Mouse (Mus musculus): ENCODE measurements around the gene Fam57b. TPM values are rescaled to one million over a fixed set of nuclear protein-coding genes. Genes with fewer than 3 reads are reported as not detected.

Fam57b gene
- total and polyA plus RNA-seq, 3 experiments = 0.02 to 0.05 TPM; not detected in 1

DNA sequence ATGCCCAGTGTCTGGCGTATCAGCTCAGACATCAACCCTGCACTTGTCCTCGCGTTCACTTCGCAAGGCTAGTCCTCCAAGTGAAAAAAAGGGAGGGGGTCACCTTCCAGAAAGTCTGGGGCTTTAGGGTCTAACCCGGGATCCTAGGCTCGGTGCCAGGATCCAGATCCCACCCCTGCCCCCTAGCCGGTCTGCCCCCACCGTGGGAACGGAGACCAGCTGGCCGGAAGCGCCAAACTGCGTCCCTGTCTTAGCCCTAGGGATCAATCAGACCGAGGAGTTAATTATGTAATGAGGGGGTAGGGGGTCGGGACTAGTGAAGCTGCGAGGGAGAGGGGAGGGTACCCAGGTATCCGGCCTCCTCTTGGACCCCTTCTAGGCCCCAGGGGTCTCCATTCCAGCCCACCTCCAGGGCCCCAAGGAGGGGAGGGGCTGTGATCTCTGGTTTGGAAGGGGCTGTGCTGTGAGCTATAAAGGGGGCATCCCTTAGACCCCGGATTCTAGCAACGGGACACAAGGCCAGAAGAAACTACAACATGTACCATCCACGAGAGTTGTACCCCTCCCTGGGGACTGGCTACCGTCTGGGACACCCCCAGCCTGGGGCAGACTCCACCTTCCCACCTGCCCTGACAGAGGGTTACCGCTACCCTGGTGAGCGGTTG is 16.4 kb upstream of the Fam57b start, which contains the start of gene Tbx6:
TSS of gene Tbx6 (plus strand) at position 513 of the 665 bp plus-strand sequence.
- peaks cover 68% of the 10 kb centered on the region for H3K4me1 ChIP-seq (ENCODE audit: insufficient read depth, low read depth, low read length)
- DNase-seq (ENCODE audit: low spot score) (no peak), ATAC-seq (ENCODE audit: extremely low read depth, insufficient number of reproducible peaks, low FRiP score, poor library complexity, severe bottlenecking) (no peak)
- no peak within 1 kb of the TSS for H3K4me3 ChIP-seq (ENCODE audit: low read depth, low read length)
- H3K36me3 ChIP-seq (replicated peaks) = peaks cover 65% of the 10 kb centered on the region
- H3K27me3 ChIP-seq (ENCODE audit: insufficient read depth, low read length) = no peaks in the 10 kb centered on the region
- TF ChIP-seq GATA1 (IDR thresholded peaks at IDR 0.05; ENCODE audit: borderline replicate concordance, low read length) (no peak), GATA2 (IDR thresholded peaks at IDR 0.05; ENCODE audit: borderline replicate concordance, low read depth, low read length) (no peak), CTCF (IDR thresholded peaks at IDR 0.05; ENCODE audit: low read depth, low read length) (no peak), TAL1 (conservative IDR thresholded peaks at IDR 0.05; ENCODE audit: low read depth, low read length) (no peak), POLR2AphosphoS5 (IDR thresholded peaks at IDR 0.05; ENCODE audit: insufficient replicate concordance, low read depth, low read length) (no peak; the same call in 1 of the 2 replicates)
- no peaks in the 10 kb centered on the region for H3K9me3 ChIP-seq (replicated peaks)

- DNase-seq (ENCODE audit: low spot score) = no peak
- H3K36me3 ChIP-seq (replicated peaks) = peaks cover 72% of the 10 kb centered on the region
- no peaks in the 10 kb centered on the region for H3K27me3 ChIP-seq (ENCODE audit: insufficient read depth, low read length)
- no peak overlapping the region for H3K4me3 ChIP-seq (ENCODE audit: low read depth, low read length)
- ATAC-seq (ENCODE audit: extremely low read depth, insufficient number of reproducible peaks, low FRiP score, poor library complexity, severe bottlenecking) = no peak
- H3K9me3 ChIP-seq (replicated peaks) = no peaks in the 10 kb centered on the region
- peaks cover 63% of the 10 kb centered on the region for H3K4me1 ChIP-seq (ENCODE audit: insufficient read depth, low read depth, low read length)
- TF ChIP-seq GATA1 (IDR thresholded peaks at IDR 0.05; ENCODE audit: borderline replicate concordance, low read length) = no peak
- no peak for TF ChIP-seq TAL1 (conservative IDR thresholded peaks at IDR 0.05; ENCODE audit: low read depth, low read length)
- no peak for TF ChIP-seq POLR2AphosphoS5 (IDR thresholded peaks at IDR 0.05; ENCODE audit: insufficient replicate concordance, low read depth, low read length)
- TF ChIP-seq GATA2 (IDR thresholded peaks at IDR 0.05; ENCODE audit: borderline replicate concordance, low read depth, low read length) = no peak
- TF ChIP-seq CTCF (IDR thresholded peaks at IDR 0.05; ENCODE audit: low read depth, low read length) = no peak
These were observed 15.7 kb upstream of the Fam57b start for GRCm38 (mm10) chr7:126781661-126782370.

DNA sequence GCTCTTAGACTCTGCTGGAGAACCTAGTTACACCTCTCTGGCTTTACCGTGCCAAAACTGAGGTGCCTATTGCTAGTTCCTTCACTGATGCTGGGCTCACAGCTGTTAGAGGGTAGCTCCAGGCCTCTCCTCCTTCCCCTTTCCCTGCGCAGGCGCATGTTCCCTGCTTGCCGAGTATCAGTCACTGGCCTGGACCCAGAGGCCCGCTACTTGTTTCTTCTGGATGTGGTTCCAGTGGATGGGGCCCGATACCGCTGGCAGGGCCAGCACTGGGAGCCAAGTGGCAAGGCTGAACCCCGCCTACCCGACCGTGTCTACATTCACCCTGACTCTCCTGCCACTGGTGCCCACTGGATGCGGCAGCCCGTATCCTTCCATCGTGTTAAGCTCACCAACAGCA is 14.8 kb upstream of the Fam57b start:
- H3K36me3 ChIP-seq (replicated peaks) = peaks cover 78% of the 10 kb centered on the region
- TF ChIP-seq GATA1 (IDR thresholded peaks at IDR 0.05; ENCODE audit: borderline replicate concordance, low read length) = no peak
- no peak for TF ChIP-seq TAL1 (conservative IDR thresholded peaks at IDR 0.05; ENCODE audit: low read depth, low read length)
- no peak; the same call in 1 of the 2 replicates for TF ChIP-seq POLR2AphosphoS5 (IDR thresholded peaks at IDR 0.05; ENCODE audit: insufficient replicate concordance, low read depth, low read length)
- TF ChIP-seq CTCF (IDR thresholded peaks at IDR 0.05; ENCODE audit: low read depth, low read length) = no peak
- TF ChIP-seq GATA2 (IDR thresholded peaks at IDR 0.05; ENCODE audit: borderline replicate concordance, low read depth, low read length) = no peak
- no peaks in the 10 kb centered on the region for H3K27me3 ChIP-seq (ENCODE audit: insufficient read depth, low read length)
- no peaks in the 10 kb centered on the region for H3K9me3 ChIP-seq (replicated peaks)
- DNase-seq (ENCODE audit: low spot score) = no peak
- ATAC-seq (ENCODE audit: extremely low read depth, insufficient number of reproducible peaks, low FRiP score, poor library complexity, severe bottlenecking) = no peak
- H3K4me1 ChIP-seq (ENCODE audit: insufficient read depth, low read depth, low read length) = peaks cover 54% of the 10 kb centered on the region
- no peak overlapping the region for H3K4me3 ChIP-seq (ENCODE audit: low read depth, low read length)

GRCm38 (mm10) chr7:126784469-126784868 is 13.0 kb upstream of the Fam57b start:
- H3K36me3 ChIP-seq (replicated peaks) = peaks cover 82% of the 10 kb centered on the region
- ATAC-seq (ENCODE audit: extremely low read depth, insufficient number of reproducible peaks, low FRiP score, poor library complexity, severe bottlenecking) (no peak), DNase-seq (ENCODE audit: low spot score) (no peak)
- H3K9me3 ChIP-seq (replicated peaks) = no peaks in the 10 kb centered on the region
- no peaks in the 10 kb centered on the region for H3K27me3 ChIP-seq (ENCODE audit: insufficient read depth, low read length)
- TF ChIP-seq POLR2AphosphoS5 (IDR thresholded peaks at IDR 0.05; ENCODE audit: insufficient replicate concordance, low read depth, low read length) (0 out of 2 replicates have a peak, but pooled peaks have one; percentile 71), CTCF (IDR thresholded peaks at IDR 0.05; ENCODE audit: low read depth, low read length) (no peak)
- H3K4me1 ChIP-seq (ENCODE audit: insufficient read depth, low read depth, low read length) = peaks cover 60% of the 10 kb centered on the region
- no peak overlapping the region for H3K4me3 ChIP-seq (ENCODE audit: low read depth, low read length)

DNA sequence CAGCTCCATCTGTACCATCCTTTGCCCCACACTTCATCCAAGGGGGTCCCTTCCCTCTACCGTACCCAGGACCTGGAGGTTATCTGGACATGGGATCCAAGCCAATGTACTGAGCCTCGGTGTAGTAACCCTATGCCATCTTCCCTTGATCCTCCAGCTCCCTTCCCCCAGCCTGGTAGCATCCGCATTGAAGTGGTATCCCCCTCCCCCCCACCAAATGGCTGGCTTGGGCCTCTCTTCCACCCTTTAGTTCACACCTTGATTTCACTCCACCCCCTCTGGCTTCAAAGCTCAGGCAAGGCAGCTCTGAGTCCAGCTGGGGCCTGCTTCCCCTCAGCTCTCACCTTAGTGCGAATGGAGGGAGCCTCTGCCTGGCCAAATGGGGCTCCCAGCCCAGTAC is 12.4 kb upstream of the Fam57b start:
- DNase-seq (ENCODE audit: low spot score) (no peak), ATAC-seq (ENCODE audit: extremely low read depth, insufficient number of reproducible peaks, low FRiP score, poor library complexity, severe bottlenecking) (no peak)
- Histone ChIP-seq H3K4me3 (ENCODE audit: low read depth, low read length) (no peak overlapping the region), H3K36me3 (replicated peaks) (peaks cover 87% of the 10 kb centered on the region), H3K9me3 (replicated peaks) (no peaks in the 10 kb centered on the region), H3K27me3 (ENCODE audit: insufficient read depth, low read length) (no peaks in the 10 kb centered on the region), H3K4me1 (ENCODE audit: insufficient read depth, low read depth, low read length) (peaks cover 60% of the 10 kb centered on the region)
- TF ChIP-seq POLR2AphosphoS5 (IDR thresholded peaks at IDR 0.05; ENCODE audit: insufficient replicate concordance, low read depth, low read length) (no peak), GATA2 (IDR thresholded peaks at IDR 0.05; ENCODE audit: borderline replicate concordance, low read depth, low read length) (no peak), TAL1 (conservative IDR thresholded peaks at IDR 0.05; ENCODE audit: low read depth, low read length) (no peak), CTCF (IDR thresholded peaks at IDR 0.05; ENCODE audit: low read depth, low read length) (no peak), GATA1 (IDR thresholded peaks at IDR 0.05; ENCODE audit: borderline replicate concordance, low read length) (no peak)

- no peaks in the 10 kb centered on the region for H3K27me3 ChIP-seq (ENCODE audit: insufficient read depth, low read length)
- no peaks in the 10 kb centered on the region for H3K9me3 ChIP-seq (replicated peaks)
- TF ChIP-seq GATA1 (IDR thresholded peaks at IDR 0.05; ENCODE audit: borderline replicate concordance, low read length) (no peak), GATA2 (IDR thresholded peaks at IDR 0.05; ENCODE audit: borderline replicate concordance, low read depth, low read length) (no peak), CTCF (IDR thresholded peaks at IDR 0.05; ENCODE audit: low read depth, low read length) (no peak), TAL1 (conservative IDR thresholded peaks at IDR 0.05; ENCODE audit: low read depth, low read length) (no peak), POLR2AphosphoS5 (IDR thresholded peaks at IDR 0.05; ENCODE audit: insufficient replicate concordance, low read depth, low read length) (no peak)
- ATAC-seq (ENCODE audit: extremely low read depth, insufficient number of reproducible peaks, low FRiP score, poor library complexity, severe bottlenecking) = no peak
- no peak overlapping the region for H3K4me3 ChIP-seq (ENCODE audit: low read depth, low read length)
- peaks cover 98% of the 10 kb centered on the region for H3K36me3 ChIP-seq (replicated peaks)
- no peak for DNase-seq (ENCODE audit: low spot score)
- peaks cover 56% of the 10 kb centered on the region for H3K4me1 ChIP-seq (ENCODE audit: insufficient read depth, low read depth, low read length)
These were observed 11.3 kb upstream of the Fam57b start for GRCm38 (mm10) chr7:126786142-126786541.

Measured in G1E (cell line).